Mouse (Mus musculus): Measurements from ENCODE around the gene Max.

Max gene

GRCm38 (mm10) chr12:76961932-76962891 is at the start of gene Max:
Max (minus strand) TSS chr12:76962201.
- DNase-seq (ENCODE audit: low spot score): peak; percentile 94

GRCm38 (mm10) chr12:77011092-77011720 is 49.2 kb upstream of the Max start:
- no peak for DNase-seq (ENCODE audit: low spot score)

GRCm38 (mm10) chr12:77009202-77010030 is 47.4 kb upstream of the Max start:
- no peak for DNase-seq (ENCODE audit: low spot score)

- DNase-seq (ENCODE audit: low spot score): no peak
Measured at GRCm38 (mm10) chr12:77004893-77005292, 42.9 kb upstream of the Max start.

- no peak for DNase-seq (ENCODE audit: low spot score)
Measured at GRCm38 (mm10) chr12:77002551-77003228, 40.7 kb upstream of the Max start.

GRCm38 (mm10) chr12:77001312-77001711 is 39.3 kb upstream of the Max start:
- no peak for DNase-seq (ENCODE audit: low spot score)

GRCm38 (mm10) chr12:77000705-77001284 is 38.8 kb upstream of the Max start:
- no peak for DNase-seq (ENCODE audit: low spot score)

- peak; percentile 44 for DNase-seq (ENCODE audit: low spot score)
Measured at GRCm38 (mm10) chr12:77000096-77000704, 38.2 kb upstream of the Max start.

- DNase-seq (ENCODE audit: low spot score): no peak
Measured at GRCm38 (mm10) chr12:76994766-76995165, 32.8 kb upstream of the Max start.

GRCm38 (mm10) chr12:76992891-76993529 is 31.0 kb upstream of the Max start:
- no peak for DNase-seq (ENCODE audit: low spot score)

- no peak for DNase-seq (ENCODE audit: low spot score)
Measured at GRCm38 (mm10) chr12:76982818-76983471, 20.9 kb upstream of the Max start.

GRCm38 (mm10) chr12:76979530-76979929 is 17.5 kb upstream of the Max start:
- DNase-seq (ENCODE audit: low spot score): no peak

GRCm38 (mm10) chr12:76972669-76973068 is 10.7 kb upstream of the Max start:
- DNase-seq (ENCODE audit: low spot score): no peak

- no peak for DNase-seq (ENCODE audit: low spot score)
Measured at GRCm38 (mm10) chr12:76972241-76972640, 10.2 kb upstream of the Max start.

GRCm38 (mm10) chr12:76971642-76972221 is 9.7 kb upstream of the Max start:
- DNase-seq (ENCODE audit: low spot score): no peak

- DNase-seq (ENCODE audit: low spot score): no peak
Measured at GRCm38 (mm10) chr12:76965876-76966275, 3.9 kb upstream of the Max start.

- no peak for DNase-seq (ENCODE audit: low spot score)
Measured at GRCm38 (mm10) chr12:76965089-76965488, 3.1 kb upstream of the Max start.

- DNase-seq (ENCODE audit: low spot score): peak; percentile 41
Measured at GRCm38 (mm10) chr12:76961052-76961931, 709 bp downstream of the Max start.
